Mouse (Mus musculus) inflammation-experienced regulatory T-cells, adult 6 months (primary cell): Measurements from ENCODE around the gene Zmym6. TPM values are rescaled to one million over a fixed set of nuclear protein-coding genes. Genes with fewer than 3 reads are reported as not detected.

Experiments used
- ATAC-seq: one replicate; pipeline ENCODE4 v1.8.0; 2017
- polyA plus RNA-seq, 3 experiments: library from polyadenylated mRNA; unstranded; fragments of 100-300 nt; shearing (Covaris generic); gene quantifications; one replicate each; pipeline ENCODE4 v1.2.1; 2017

Zmym6 gene
- polyA plus RNA-seq, 3 experiments from 2014 or later, result 11.2 to 30.7 (median 15.2) TPM

GRCm38 (mm10) chr4:127124331-127124730, 47.1 kb downstream of the Zmym6 start:
- ATAC-seq, result no peak

DNA sequence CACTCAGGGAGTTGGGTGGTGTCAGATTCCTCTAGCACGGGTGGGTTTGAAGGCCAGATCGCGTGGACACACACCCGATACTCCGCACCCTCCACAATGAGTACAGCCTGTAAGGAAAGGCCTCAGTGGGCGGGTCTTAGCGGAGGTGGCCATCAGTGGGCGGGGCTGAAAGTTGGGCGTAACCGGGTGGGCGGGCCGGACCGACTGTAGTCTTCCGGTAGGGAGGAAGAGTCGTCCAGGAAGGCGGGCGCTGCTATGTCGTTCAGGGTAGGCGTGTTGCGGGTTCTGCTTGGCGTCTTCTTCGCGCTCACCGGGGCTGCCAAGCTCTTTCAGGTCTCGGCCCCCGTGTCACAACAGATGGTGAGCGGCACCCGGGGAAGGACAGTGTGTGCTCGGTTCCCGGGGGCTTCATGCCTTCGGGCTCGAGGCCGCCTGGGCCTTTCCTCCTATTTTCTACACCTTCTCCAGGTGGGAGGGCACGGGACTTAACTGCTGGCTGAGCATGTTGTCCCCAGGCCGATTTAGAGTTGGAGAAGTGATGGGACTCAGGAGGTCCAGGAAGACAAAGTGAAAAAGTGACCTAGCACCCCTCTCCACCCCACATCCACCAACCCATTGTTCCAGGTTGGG, 48.8 kb downstream of the Zmym6 start:
- ATAC-seq, result peak; percentile 96

DNA sequence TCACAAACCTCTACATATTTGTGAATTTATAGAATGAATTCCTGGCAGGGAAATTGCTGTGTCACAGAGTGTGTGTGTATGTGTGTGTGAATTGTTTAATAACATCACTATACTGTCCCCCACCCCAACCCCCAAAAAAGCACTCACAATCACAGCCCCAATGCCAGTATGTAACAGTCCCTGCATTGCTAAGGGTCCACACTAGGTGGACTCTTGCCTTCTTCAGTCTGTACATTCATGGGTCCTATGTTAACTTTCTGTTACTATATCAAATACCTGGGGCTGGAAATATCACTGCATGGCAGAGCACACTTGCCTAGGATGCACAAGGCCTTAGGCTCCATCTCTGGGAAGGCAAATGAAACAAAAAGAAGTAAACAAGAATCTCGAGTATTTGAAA, 57.5 kb downstream of the Zmym6 start:
- no peak for ATAC-seq

- no peak for ATAC-seq
Observed at GRCm38 (mm10) chr4:127137591-127137990, 60.4 kb downstream of the Zmym6 start.

- ATAC-seq, result no peak
Observed at GRCm38 (mm10) chr4:127138486-127138885, 61.3 kb downstream of the Zmym6 start.

DNA sequence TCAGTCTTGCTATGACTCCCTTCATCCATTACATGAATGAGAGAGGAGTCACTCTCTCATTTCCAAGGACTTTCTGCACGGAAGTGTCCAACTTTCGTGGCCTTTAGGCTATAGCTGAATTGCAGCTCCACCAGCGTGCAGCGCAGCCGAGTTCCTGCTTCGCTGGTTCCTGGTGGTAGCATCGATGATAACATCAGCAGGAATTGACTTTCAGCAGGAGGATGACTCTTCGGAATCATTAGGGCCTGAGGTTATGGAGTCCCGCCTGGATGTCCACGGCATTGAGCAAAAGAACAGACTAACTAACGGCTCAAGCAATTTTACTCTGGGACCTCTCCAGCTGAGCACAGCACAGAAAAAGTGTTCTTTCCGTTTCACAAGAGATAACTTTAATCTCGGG, 72.8 kb downstream of the Zmym6 start:
- ATAC-seq, result no peak

DNA sequence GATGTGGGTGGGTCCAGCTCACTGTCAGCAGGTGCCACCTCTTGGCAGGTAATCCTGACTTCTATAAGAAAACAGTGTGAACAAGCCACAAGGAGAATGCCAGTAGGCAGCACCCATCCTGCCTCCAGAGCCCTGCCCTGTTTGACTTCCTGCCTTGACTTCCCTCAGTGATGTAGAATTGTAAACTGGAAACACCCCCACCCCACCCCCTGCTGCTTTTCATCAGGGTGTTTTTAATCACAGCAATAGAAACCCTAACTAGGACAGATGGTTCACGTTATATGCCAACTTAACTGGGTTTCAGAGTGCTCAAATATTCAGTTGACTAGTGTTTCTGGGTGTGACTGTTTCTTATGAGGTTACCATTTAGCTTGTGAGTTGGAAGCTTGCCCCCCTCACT, 76.2 kb downstream of the Zmym6 start:
- no peak for ATAC-seq

DNA sequence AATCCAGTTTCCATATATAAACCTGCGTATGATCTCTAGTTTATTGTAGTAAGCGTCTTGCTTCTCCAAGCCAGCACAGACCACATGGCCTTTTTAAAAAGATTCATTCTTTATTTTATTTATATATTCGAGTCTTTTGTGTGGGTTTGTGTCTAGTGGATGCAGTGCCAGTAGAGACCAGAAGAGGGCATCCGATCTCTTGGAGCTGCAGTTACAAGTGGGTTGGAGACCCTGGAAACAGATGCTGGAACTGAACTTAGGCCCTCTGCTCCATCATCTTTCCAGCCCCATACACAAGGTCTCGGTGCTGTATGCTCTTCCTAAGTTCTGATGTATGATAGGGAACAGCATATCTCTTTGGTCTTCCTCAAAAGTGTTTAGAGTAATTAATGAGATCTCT, 78.6 kb downstream of the Zmym6 start:
- no peak for ATAC-seq

GRCm38 (mm10) chr4:127157746-127158145, 80.6 kb downstream of the Zmym6 start:
- no peak for ATAC-seq

- no peak for ATAC-seq
Observed at GRCm38 (mm10) chr4:127163926-127164325, 86.7 kb downstream of the Zmym6 start.

GRCm38 (mm10) chr4:127167096-127167495, 89.9 kb downstream of the Zmym6 start:
- ATAC-seq, result no peak

- ATAC-seq, result no peak
Observed at GRCm38 (mm10) chr4:127167731-127168130, 90.5 kb downstream of the Zmym6 start.

GRCm38 (mm10) chr4:127168211-127168913, 91.2 kb downstream of the Zmym6 start:
- ATAC-seq, result no peak

DNA sequence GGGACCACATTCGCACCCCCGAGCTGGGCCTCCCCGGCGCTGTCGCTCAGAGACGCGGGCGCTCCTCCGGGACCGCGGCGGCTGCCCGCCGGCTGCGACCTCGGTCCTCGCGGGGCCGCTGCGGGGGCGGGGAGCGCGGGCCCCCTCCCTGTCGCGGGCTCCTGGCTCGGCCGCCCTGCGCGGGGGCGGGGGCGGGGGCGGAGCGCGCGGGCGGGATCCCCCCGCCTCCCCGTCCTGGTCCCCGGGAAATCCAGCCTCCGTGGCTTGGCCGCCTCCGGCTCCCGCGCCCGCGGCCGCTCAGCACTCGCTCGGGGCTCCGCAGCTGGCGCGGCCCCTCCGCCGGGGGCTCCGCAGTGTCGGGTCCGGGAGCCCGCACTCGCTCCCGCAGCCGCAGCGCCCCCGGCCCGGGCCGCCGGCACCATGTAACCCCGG, 91.7 kb downstream of the Zmym6 start, which contains the start of gene Dlgap3:
Dlgap3 (plus strand) TSS at position 291 of the 432 bp plus-strand sequence.
- no peak for ATAC-seq

GRCm38 (mm10) chr4:127169346-127170221, 92.4 kb downstream of the Zmym6 start:
- no peak for ATAC-seq

DNA sequence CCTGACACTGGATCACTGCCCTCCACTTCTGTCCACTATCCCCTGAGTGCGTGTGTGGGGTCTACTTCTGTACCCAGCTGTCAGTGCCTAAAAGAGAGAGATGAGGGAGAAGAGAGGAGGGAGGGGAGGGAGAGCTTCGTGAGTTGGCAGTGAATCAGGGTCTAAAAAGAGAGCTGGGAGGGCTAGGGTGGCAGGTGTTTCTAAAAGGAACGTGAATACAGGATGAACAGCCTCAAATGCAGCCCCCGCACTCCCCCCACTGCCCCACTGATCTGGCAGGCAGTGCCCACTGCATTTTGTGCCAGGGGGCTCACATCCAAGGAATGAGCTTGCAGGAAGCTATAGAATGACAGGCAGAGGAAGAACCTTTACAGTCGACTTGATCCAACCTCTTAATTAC, 93.7 kb downstream of the Zmym6 start:
- ATAC-seq, result no peak

- ATAC-seq, result no peak
Observed at GRCm38 (mm10) chr4:127171341-127171905, 94.2 kb downstream of the Zmym6 start.

DNA sequence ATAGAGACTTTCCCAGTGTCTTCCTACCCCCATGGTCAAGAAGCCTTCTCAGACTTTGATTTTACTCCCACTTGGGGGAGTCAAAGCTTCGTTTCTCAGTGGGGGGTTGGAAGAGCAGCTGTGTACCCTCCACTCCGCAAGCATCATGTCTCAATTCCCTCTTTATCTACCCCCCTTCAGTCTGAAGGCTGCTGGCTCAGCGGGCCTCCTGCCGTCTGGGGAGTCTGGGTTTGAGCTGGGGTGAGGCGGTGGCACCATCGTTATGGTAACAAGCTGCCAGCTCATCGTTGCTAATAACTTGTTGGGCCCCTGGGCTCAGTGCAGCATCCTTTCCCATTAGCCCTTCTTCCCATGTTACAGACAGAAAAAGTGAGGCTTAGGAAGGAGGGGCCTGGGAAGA, 94.9 kb downstream of the Zmym6 start:
- no peak for ATAC-seq

- ATAC-seq, result no peak
Observed at GRCm38 (mm10) chr4:127172614-127173013, 95.4 kb downstream of the Zmym6 start.

- ATAC-seq, result no peak
Observed at GRCm38 (mm10) chr4:127173461-127173860, 96.3 kb downstream of the Zmym6 start.
